Mouse (Mus musculus) gastrocnemius, postnatal 25 days (tissue): ENCODE measurements around the gene G0s2. TPM values are rescaled to one million over a fixed set of nuclear protein-coding genes. Genes with fewer than 3 reads are reported as not detected.
"Not testable (repeated sequence)": the region's sequence is repeated elsewhere in the genome, so short reads cannot be mapped to it uniquely, and the experiment has no call there.

Experiments
- DNase-seq: peaks from one replicate; pipeline ENCODE4 v3.0.0; 2022
- total RNA-seq, 2 experiments: library from RNA; stranded (reverse); gene quantifications; 1 replicate in 1 of 2; 2 replicates in 1 of 2; pipeline ENCODE4 v1.2.3; 2021

Gene G0s2
- total RNA-seq, 2 experiments from 2014 or later = 14.8 to 47.8 TPM

GRCm38 (mm10) chr1:193289076-193289475, 16.1 kb upstream of the G0s2 start:
- DNase-seq = no peak

- DNase-seq = no peak
Measured at GRCm38 (mm10) chr1:193287578-193287977, 14.6 kb upstream of the G0s2 start.

DNA sequence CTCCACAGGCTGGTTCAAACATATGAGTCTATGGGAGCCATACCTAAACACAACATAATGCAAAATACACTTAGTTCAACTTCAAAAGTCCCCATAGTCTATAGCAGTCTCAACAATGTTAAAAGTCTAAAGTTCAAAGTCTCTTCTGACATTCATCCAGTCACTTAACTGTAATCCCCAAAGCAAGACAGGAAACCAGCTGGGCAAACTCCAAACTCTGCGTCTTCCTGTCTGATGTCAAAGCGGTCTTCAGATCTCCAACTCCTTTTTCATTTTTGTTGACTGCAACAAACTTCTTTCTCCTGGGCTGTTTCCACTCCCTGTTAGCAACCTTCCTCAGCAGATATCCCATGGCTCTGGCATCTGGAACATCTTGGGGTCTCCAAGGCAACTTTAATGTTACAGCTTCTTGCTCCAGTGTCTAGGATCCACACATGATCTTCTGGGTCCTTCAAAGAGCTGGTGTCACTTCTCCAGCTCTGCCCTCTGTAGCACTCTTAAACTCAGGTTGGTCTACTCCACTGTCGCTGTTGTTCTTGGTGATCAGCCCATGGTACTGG, 12.8 kb upstream of the G0s2 start:
- DNase-seq = not testable (repeated sequence)

- DNase-seq = no peak
Measured at GRCm38 (mm10) chr1:193284228-193284779, 11.3 kb upstream of the G0s2 start.

DNA sequence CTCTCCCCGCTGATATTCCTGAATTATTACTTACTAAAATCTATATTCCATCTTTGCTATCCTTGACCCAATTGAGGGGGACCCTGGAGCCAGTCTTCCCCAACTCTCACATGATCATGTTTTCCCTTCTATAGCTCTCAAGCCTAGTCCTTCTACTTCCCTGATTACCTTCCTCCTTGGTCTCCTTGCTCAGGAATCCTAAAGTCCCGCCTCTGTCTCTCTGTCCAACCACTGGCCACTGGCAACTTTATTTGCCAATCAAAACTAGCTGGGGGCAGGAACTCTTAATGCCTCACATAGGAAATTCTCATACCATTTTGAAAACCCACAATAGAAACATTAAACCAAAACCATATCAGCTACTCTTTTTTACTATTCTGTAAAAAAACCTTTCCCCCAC, 8.3 kb upstream of the G0s2 start:
- no peak for DNase-seq

GRCm38 (mm10) chr1:193279492-193279891, 6.5 kb upstream of the G0s2 start:
- no peak for DNase-seq

DNA sequence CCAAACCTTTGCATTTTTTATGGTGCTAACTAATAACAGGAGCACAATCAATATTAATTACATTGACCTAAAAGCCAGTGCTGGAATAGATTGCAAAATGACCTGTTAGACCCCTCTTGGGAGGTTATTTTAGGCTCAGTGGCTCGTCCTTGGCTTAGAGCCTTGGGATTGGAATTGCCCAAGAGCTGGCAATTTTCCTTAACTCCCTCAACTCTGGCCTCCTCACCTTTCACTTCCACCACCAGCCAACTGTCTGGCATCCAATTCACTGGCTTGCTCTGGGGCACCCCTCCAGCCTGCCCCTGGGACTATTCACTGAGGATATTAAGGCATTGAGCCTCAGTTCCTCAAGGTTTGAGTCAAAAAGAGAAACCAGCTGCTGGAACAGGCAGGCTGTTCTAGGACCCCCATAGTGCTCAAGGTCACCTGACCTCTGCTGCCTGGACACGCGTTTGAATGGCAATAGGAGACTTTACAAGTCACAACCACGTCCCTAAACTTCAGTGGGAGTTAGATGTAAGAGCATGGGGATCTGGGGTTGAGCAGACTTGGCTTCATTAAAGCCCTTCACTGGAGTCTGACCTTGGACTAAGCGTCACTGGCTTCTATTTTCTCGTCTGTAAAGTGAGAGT, 5.5 kb upstream of the G0s2 start:
- peak; percentile 71 for DNase-seq

DNA sequence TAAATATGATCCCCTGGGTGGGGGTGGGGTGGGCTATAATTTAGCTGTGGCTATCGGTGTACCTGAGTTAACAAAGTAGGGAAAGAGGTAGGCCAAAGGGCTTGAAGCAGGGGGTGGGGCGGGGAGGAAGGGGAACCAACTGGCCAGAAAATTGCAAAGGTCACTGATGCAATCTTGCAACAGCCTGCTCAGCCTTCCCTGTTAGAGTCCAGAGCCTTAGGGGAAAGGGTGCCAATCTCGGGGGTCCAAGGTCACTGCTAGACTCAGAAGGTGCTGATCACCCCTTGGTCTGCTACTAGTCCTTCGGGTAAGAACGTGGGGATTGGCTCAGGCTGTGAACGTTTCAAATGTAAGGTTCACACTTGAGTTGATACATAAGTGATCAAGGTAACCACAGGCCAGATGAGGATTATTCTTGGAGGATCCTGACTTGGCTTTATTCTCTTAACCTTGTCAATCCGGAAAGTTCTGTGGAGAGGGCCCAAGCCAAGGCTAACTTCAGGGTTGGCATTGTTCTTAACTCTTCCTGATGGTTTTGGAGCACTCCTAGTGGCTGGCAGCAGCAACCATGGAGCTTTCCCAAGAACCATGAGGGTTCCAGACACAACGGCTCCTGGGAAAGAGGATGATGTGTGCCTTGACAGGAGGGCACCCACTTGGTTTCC, 1.5 kb upstream of the G0s2 start:
- DNase-seq = no peak

- DNase-seq = peak; percentile 22
Measured at GRCm38 (mm10) chr1:193272137-193272915, 691 bp downstream of the G0s2 start.

GRCm38 (mm10) chr1:193270965-193271763, 1.9 kb downstream of the G0s2 start:
- DNase-seq = no peak

GRCm38 (mm10) chr1:193265734-193266133, 7.3 kb downstream of the G0s2 start:
- no peak for DNase-seq

DNA sequence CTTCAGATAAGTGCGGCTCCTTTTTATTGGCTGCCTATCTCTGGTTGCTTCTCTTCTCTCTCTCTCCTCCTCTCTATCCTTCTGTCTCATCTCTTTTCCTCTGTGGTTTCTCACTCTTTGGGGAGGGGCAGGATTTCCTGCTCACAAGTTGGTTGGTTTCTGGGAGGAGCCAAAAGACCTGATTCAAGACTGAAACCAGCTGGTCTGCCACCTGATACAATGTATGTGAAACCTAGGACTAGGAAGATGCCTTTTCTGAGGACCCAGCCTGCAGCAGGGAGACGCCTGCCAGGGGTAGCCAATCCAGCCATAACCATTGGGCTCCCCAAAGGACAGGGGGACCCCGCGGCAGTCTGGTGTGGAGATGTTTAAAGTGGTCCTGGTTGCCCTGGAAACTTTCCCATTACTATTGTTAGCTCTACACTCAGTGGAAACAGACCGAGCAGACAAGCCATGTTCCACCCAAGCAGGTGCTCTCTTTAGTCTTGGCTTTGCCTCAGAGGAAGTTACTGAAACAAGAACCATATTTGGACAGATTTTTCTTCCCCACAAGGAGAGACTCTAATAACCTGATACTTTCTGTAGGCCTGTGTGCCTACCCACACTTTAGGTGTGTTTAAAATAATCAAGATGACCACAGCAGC, 8.9 kb downstream of the G0s2 start, which contains the start of gene Hsd11b1:
TSS of gene Hsd11b1 (minus strand) at position 121 of the 644 bp plus-strand sequence.
- no peak for DNase-seq

GRCm38 (mm10) chr1:193263026-193263907, 9.8 kb downstream of the G0s2 start:
- DNase-seq = no peak

GRCm38 (mm10) chr1:193261897-193262548, 11.0 kb downstream of the G0s2 start:
- peak; percentile 42 for DNase-seq

DNA sequence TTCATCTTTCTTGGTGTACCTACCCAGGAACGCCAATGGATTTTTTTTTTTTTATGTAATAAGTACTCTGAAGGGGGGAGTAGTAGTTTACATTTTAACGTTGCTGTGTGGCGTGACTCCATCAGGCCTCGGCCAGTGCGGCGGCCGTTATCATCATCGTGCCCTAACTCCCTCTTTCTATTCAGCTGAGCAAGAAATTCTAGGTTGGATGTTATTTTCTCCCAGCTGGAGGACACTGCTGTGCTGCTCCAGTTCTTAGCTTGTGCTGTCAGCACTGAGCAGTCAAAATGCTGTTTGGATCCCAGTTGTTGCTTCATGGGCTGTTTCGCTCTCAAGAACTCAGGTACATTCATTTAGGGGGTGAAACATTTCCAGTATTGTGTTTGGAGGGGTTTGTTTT, 13.5 kb downstream of the G0s2 start:
- DNase-seq = no peak

- no peak for DNase-seq
Measured at GRCm38 (mm10) chr1:193256621-193257098, 16.4 kb downstream of the G0s2 start.

- DNase-seq = no peak
Measured at GRCm38 (mm10) chr1:193256289-193256577, 16.8 kb downstream of the G0s2 start.

DNA sequence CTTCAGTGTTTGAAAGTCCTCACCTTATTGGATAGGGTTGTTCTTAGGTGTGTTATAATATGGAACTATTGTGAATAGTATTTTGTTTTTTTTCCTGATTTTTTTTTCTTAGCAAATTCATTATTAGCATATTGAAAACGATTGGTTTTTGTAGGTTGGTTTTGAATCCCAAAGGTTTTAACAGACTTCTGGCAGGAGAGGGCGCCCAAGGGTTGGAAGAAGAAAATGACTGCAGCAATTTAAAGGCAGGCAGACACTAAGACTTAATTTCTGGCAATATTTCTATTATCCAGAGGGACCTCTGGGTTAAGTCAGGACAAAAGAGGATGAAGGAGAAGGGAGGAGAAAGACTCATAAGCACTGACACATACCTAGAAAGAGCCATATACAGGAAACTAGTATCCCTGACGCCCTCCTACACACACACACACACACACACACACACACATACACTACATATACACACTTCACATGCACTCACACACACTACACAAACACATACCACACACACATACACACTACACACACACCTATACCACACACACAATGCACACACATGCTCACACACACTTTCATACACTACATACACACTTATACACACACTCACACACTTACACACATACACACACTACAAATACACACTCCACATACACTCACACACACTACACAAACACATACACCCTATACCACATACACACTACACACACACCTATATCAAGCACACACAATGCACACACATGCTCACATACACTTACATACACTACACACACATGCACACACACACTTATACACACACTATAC, 17.3 kb downstream of the G0s2 start:
- DNase-seq = no peak

- DNase-seq = no peak
Measured at GRCm38 (mm10) chr1:193255032-193255431, 18.0 kb downstream of the G0s2 start.
